Mouse (Mus musculus): ENCODE measurements at regions not wholly inside any gene's neighbourhood (a gene's known extent, or its start where the extent isn't known, plus 50 kb on each side); places are given as distances from the start of the nearest gene placed in this dataset.
A peak's percentile ranks its signal among the peaks of the same experiment; 100 is the strongest.

DNA sequence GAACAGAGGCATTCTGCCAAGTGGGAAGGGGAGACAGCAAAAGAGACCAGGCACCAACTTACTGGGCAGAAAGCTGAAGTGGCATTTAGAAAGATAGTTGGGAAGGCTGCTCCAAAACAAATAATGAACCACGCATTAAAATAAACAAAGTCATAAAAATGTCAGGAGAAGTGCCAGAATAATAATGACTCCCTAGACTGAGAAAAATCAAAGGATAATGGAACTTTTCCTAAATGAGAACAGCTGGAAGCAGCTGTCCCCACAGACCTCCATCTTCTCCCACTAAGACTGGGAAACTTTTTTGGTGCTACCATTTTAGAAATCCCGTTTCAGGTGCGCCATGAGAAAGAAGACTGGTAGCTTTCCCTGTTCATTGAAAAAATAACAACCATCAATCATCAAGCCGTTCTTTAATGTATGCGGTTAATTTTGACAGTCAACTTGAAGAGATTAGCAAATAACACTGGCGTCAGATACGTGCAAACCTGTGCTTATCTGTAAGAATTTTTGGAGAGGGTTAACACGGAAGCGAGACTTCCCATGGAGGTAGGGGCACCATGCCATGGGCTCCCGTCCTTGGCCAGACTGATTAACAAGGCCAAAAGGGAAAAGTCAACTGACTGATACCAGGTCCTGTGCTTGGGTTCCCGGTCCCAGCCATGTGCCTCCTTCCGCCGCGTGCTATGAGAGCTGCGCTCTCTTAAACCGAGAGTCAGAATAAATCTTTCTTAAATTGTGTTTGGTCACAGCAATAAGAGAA lies 286.1 kb upstream of the Id4 start:
- no peak for DNase-seq (ENCODE audit: low spot score)

GRCm38 (mm10) chr13:47998495-47998894 lies 262.5 kb upstream of the Id4 start:
- no peak for DNase-seq (ENCODE audit: low spot score)

DNA sequence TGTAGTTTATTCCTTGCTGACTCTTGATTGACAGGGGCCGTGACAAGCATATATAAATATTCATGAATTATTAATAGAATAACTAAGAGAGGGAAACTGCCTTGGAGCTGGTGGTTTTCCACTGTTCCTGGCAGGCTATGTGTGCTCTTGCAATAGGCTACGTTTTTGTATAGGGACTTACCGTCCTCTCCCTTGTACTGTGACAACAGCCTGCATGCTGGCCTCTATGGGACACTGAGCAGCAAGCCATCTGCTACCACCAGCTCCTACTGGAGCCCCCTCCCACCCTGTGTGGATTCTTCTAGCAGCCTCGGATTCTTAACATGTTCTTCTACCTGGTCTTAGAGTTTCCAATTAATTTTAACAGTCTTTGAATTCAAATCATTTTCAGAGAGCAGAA lies 261.6 kb upstream of the Id4 start:
- DNase-seq (ENCODE audit: low spot score), result no peak

- DNase-seq (ENCODE audit: low spot score), result no peak
These were observed 257.9 kb upstream of the Id4 start for GRCm38 (mm10) chr13:48003126-48003525.

DNA sequence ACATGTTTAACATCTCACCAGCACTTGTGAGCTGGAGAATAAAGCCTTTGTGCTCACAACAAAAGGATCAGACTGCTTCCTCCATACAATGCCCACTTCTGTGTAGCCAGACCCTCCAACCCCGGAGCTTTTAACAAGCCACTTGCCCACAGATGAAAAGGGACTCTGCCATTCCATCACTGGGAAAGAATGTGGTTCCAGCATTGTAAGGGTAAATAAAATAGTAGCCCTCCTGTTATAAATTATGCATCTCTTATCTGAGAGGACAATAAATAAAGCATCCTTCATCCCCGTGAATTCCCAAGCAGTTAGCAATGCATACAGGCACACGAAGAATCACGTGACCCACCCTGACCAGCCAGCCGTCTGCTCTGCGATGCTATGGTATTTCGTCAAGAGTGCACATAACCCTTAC lies 247.7 kb upstream of the Id4 start:
- DNase-seq (ENCODE audit: low spot score), result no peak

DNA sequence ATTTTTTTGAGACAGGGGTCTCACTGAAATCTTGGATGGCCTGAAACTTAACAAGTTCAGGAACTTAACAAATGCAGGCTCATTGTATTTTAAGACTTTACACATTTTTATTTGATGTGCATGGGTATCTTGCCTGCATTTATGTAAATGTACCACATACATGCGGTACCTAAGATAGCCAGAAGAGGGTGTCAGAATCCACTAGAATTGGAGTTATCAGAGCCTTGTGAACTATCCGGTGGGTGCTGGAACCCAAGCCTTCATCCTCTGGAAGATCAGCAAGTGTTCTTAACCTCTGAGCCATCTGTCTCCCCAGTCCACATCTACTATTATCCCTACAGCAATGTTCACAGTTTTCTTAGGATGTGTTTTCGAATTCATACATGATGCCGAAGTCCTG lies 245.7 kb upstream of the Id4 start:
- no peak for DNase-seq (ENCODE audit: low spot score)

- no peak for DNase-seq (ENCODE audit: low spot score)
These were observed 245.0 kb upstream of the Id4 start for GRCm38 (mm10) chr13:48016051-48016450.

DNA sequence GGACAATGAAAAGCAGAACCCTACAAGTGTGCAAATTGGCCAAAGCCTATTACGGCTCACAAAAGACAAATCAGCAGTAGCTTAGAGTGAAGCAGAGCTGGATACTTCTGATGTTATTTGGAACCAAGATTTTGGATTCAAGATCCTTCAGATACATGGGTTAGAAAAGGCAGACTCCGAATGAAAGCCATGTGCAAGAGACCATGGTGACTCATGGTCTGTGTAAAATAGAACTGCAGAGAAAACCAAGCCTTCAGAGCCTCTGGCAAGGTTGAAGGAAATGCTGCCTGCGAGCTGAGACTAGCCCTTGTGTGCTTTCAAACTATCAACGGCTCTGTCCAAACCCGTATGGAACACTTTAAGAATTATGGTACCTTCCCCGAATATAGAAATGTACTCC lies 244.4 kb upstream of the Id4 start:
- DNase-seq (ENCODE audit: low spot score), result no peak

DNA sequence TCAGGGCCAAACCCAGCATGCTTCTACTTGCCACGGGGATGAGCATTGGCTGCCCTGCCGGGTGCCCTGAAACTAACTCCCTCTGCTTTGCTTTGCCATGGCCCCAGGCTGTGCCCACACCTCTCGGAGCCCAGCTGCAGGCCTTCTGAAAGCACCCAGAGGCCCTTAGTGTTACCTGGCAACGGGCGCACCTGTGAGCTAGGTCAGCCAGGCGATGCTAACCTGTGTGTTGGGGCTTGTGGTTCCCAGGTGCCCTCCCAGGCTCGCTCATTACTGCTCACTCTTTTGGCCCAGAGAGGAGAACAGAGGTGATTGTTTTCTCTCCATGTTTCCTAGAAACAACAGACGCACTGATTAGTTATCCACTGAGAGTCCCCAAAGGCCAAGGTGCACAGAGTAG lies 243.4 kb upstream of the Id4 start:
- no peak for DNase-seq (ENCODE audit: low spot score)

GRCm38 (mm10) chr13:48018606-48019005 lies 242.4 kb upstream of the Id4 start:
- no peak for DNase-seq (ENCODE audit: low spot score)

- no peak for DNase-seq (ENCODE audit: low spot score)
These were observed 237.9 kb upstream of the Id4 start for GRCm38 (mm10) chr13:48022958-48023615.

DNA sequence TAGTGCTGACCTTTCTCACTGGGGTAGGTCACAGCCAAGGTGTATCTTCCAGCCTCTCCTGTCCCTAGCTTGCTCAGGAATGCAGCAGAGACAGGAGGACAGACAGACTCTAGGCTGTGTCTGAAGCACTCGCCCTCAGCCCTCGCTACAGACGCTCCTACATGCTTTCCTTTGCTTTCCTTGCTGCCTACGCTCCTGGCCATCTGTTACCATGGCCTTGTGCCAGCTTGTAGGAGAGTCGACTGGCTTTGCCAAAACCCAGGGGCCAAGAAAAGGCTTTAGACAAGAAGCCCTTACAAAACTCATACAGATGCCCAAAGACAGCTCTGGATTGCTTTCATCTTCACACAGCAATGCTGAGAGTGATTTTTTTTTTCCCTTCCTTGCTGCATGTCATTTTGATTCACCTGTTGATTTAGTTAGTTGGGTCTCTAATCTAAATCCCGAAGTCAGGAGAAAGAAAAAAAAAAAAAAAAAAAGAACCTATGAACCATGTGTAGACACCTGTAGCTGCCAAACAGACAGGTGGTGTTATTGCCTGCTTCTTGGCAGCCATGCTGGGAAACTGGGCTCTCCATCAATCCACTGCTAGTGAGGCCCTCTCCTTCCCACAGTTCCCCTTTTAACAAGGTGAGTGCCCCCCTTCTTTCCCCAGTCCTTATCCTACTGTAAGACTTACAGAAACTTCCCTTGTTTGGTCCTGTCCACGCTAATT lies 233.1 kb upstream of the Id4 start:
- peak; percentile 23 for DNase-seq (ENCODE audit: low spot score)

DNA sequence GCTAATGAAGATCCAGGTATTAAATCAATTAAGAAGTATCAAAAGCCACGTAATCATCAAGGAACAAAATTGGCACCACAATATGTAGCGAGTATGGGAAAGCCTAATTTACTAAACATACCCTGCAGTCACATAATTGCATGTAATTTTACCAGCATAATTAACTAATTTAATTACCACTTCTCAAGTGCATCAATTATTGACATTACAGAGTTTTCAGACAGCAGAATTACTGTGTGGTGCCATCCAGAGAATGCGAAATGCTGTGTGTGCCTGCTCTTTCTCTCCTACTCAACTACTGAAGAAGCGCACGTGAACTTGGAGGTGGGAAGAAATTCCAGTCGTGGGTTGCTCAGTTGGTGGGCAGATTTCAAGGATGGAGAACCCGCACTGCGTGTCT lies 229.5 kb upstream of the Id4 start:
- DNase-seq (ENCODE audit: low spot score), result no peak

- no peak for DNase-seq (ENCODE audit: low spot score)
These were observed 218.9 kb upstream of the Id4 start for GRCm38 (mm10) chr13:48042172-48042571.

DNA sequence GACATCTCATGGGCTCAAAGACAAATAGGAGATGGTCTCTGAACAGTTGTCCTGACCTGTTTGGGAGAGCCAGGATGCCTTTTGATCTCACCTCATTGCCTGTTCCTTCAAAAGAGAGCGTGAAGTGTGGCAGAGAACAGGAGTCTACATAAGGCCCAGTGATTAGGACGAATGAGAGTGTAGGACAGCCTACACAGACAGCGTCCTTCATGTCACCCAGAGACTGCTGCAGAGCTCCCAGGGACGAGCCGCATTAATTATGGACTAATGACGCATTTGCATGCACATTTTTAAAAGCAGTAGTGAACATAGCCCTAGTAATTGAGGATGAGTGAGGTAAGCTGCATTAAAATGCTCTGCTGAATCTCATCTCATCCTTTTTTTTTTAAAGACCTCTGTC lies 218.5 kb upstream of the Id4 start:
- no peak for DNase-seq (ENCODE audit: low spot score)

DNA sequence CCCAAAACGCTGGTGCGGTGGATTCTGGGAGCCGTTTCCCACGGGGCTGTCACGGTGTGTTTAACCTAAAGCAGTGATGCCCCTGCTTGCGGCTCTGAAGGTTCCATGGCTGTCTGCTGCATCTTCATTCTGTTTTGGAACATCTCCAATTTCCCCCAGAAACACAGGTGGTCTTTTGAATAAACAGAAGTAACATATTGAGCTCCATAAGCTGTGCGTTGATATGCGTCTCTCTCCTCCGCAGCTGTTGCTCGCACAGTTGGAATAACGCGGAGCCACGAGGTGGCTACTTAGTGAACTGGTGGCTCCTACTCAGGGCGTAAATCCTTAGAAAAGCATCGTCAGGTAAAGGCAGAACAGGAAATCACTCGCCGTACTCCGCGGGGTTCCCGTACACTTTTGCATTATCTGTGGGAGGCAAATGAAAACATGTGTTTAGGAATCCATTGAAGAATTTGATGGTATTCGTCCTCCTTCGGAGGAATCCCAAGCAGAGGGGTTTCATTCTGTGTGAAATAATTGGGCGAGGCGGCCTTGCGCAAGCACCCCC lies 214.8 kb upstream of the Id4 start:
- DNase-seq (ENCODE audit: low spot score), result no peak

DNA sequence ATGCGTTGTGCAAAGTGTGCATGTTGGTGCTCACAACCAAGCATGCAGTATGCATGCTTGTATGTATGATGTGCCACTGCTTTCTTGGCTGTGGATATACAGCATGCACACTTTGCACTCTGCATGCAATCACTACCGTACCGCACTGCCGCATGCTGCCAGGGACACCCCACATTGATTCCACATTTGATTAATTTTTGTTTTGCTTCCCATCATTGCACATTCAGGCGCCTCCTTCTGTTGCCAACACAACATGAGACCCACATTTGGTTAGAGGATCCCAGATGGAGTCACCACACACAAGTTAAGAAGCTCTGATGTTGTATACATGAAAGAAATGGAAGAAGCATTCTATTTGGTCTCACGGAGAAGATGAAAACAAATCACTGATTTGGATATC lies 211.2 kb upstream of the Id4 start:
- DNase-seq (ENCODE audit: low spot score), result no peak

DNA sequence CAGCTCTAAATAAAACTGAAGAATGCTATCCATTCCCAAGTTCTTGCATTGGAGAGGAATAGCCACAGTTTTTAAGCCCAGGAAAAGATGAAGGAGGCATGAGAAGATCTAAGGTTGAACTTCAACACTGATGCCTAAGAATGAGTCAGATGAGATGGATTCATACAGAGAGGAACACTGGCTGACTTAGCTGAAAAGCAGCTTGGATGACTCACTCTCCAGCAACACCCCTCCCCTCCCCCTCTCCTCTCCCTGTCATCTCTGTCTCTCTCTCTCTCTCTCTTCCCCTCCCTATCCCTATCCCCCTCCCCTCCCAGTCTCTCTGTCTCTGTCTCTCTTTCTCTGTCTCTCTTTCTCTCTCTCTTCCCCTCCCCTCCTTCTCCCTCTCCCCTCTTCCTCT lies 186.4 kb upstream of the Id4 start:
- DNase-seq (ENCODE audit: low spot score), result peak; percentile 41

DNA sequence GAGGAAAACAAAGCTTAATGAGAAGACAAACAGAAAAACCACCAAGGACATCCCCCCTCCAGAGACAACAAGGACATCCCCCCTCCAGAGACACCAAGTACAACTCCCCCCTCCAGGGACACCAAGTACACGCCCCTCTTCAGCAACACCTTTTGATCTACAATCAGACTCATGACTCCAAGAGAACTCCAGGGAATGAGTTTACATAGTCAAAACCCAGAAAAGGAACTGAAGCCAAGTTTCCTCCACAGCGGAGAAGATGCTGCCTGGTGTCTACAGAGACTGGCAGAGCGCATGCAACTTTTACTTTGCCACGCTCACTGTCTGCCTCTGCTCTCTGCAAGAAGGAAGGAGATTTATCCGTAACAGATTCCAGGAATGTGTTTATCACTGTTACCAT lies 185.7 kb upstream of the Id4 start:
- no peak for DNase-seq (ENCODE audit: low spot score)

DNA sequence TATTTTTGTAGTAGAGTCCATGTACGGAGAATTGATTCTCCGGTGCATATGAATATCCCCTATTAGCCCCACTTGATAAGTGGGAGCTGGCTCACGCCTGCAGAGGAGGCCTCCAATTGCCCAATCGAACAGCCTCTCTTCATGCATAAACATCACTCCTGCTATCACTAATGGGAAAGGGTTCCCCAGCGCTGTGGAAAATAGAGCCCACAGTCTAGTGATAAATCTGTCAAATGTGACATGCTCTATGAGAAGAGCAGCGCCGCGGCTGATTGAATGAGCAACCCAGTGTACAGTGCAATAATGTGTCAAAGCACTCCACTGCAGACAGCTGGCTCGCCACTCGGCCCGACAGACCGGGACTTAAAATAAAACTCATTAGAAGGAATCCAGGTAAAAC lies 182.8 kb upstream of the Id4 start:
- DNase-seq (ENCODE audit: low spot score), result no peak

DNA sequence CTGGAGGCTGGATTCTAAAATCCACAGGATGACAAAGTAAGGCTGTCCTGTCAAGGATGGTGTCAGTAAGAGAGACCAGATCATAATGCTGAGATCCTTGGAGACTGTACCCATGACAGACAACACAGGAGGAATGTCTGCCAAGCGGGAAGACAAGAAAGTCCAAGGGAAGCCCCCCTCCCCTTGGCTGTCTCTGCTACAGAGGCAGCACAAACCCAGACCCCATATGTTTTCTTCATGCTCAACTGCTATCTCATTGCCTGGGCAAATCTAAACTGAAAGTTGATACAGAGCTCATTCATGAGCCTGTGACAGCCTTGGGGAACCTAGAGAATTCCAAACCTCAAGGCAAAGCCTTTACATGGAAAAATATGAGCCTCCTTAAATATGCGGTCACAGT lies 177.7 kb upstream of the Id4 start:
- DNase-seq (ENCODE audit: low spot score), result no peak

DNA sequence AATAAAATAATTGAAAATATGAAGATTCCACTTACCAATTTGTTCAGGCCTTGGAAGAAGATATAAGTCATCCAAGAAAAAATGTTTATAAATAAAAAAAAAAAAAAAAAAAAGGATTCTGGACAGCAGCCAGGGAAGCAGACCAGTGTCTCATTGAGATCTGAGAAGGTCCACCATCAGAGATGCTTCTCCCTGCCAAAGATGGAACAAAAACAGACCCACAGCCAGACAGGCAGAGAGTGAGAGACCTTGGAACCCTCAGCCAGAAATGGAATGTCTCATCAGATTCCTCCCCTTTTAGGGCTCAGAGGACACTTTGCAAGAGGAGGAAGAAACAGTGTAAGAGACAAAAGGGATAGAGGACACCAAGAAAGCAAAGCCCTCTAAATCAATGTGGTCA lies 177.2 kb upstream of the Id4 start:
- no peak for DNase-seq (ENCODE audit: low spot score)

Data from urinary bladder, postnatal 25 days (tissue).